Mouse (Mus musculus) brain, embryonic 14.5 days (tissue): Measurements from ENCODE around the gene Rpl23a.

Experiments used
- CTCF ChIP-seq: fragments of 200-500 bp; IDR thresholded peaks from 2 replicates; pipeline ENCODE4 v1.5.1; 2012; ENCODE audit warnings: inconsistent platforms, mild to moderate bottlenecking, moderate library complexity, borderline replicate concordance; ENCODE audit not compliant: insufficient read depth, insufficient read length; ENCODE audit errors: extremely low read depth
- POLR2A ChIP-seq: fragments of 200-500 bp; IDR thresholded peaks from 2 replicates; pipeline ENCODE4 v1.6.1; 2012; ENCODE audit warnings: mild to moderate bottlenecking, inconsistent platforms, borderline replicate concordance; ENCODE audit not compliant: poor library complexity, insufficient read depth, insufficient read length, severe bottlenecking; ENCODE audit errors: extremely low read depth

GRCm38 (mm10) chr11:78231518-78231917 lies 48.1 kb upstream of the Rpl23a start:
- no peak for TF ChIP-seq POLR2A
- TF ChIP-seq CTCF = no peak
